Mouse (Mus musculus): ENCODE results near the gene Neurl1b. TPM values are rescaled to one million over a fixed set of nuclear protein-coding genes. Genes with fewer than 3 reads are reported as not detected.

Gene Neurl1b
- 1.1 and 1.4 TPM in 2 replicates for polyA plus RNA-seq (2015; fragmentation: Nextera tagmentation; extraction: Ambion mirVana)

DNA sequence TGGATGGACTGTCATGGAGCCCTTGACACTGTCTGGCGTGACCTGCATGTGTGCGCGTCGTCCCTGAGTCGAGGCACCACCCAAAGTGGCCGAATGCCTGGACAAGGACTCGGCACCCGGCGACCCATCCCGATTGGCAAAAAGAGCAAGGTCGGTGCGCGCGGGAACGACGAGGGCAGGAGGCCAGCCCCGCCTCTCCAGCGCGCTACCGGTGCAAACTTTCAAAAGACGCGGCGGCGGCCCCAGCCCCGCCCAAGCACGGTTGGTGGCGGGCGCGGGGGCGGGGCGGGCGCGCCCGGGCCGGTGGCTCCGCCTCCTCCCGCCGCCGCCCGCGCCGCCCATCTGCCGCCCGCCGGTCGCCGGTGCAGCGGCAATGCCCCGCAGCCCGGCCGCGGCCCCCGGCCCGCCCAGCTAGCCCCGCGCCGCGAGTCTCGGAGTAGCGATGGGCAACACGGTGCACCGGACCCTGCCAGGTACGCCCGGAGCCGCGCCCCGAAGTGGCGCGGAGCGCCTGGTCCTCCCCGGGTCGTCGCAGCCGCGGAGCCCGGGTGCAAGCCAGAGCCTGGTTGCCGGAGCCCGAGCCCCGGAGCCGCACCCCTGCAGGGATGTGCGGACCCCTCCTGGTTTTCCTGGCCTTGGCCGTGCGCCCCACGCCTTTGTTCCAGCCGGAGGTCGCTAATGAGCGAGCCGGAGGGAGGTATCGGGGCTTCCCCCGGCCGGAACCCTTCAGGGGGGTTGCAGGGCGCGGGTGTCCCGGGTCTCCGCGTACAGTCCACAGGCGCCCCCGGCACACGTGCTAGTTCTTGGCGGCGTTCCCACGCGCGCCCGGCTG, at the start of gene Neurl1b:
Gene Neurl1b, plus strand, starts transcription at position 307 of the 832 bp plus-strand sequence.
- H3K36me3 ChIP-seq (ENCODE audit: control insufficient read depth, insufficient read depth, low read length) = no peaks in the 10 kb centered on the region
- peak within 1 kb of the TSS; percentile 97 for H3K4me2 ChIP-seq (replicated peaks; ENCODE audit: low read depth)
- TF ChIP-seq CTCF (IDR thresholded peaks at IDR 0.05; ENCODE audit: low read depth) (no peak), EP300 (optimal IDR thresholded peaks at IDR 0.05) (no peak)
- no peaks in the 10 kb centered on the region for H3K9me3 ChIP-seq (ENCODE audit: control insufficient read depth, low read length)
- ATAC-seq (ENCODE audit: low FRiP score, low TSS enrichment) = peak; percentile 65
- no peaks in the 10 kb centered on the region for H3K27me3 ChIP-seq (ENCODE audit: control insufficient read depth, insufficient read depth, low read length)
- H3K4me1 ChIP-seq (replicated peaks; ENCODE audit: control insufficient read depth, insufficient read depth) = peaks cover 3% of the 10 kb centered on the region; the same call in 1 of the 2 replicates
- peak; percentile 68 for DNase-seq (ENCODE audit: low spot score)
- peak within 1 kb of the TSS; percentile 77 for H3K4me3 ChIP-seq (ENCODE audit: low read depth, low read length)
- H3K27ac ChIP-seq (replicated peaks) = peak within 1 kb of the TSS; percentile 78
- H3K9ac ChIP-seq (ENCODE audit: low read length) = peak within 1 kb of the TSS; percentile 83
- WGBS = 1% methylated on average over 98 of the region's 105 CpGs

DNA sequence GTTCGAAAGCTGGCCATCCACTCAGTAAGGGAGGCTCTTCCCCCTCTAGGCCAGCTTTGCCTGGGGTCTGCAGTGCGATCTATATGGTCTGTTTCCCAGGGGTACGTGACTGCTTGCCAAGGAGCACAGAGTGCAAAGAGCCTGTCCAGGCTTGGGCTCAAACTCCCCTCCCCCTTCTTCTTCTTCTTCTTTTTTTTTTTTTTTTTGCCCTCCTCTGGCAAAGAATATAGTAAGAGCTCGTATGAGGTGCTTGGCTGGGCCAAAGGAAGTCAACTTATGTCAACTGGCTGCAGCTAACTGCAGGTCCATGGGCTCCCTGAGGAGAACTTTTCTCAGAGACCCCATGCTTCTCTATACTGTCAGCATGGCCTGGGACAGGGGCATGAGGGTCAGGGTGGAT, 47.8 kb upstream of the Neurl1b start:
- Histone ChIP-seq H3K27me3 (ENCODE audit: control insufficient read depth, insufficient read depth, low read length) (no peaks in the 10 kb centered on the region), H3K4me2 (replicated peaks; ENCODE audit: low read depth) (no peak overlapping the region), H3K36me3 (ENCODE audit: control insufficient read depth, insufficient read depth, low read length) (no peaks in the 10 kb centered on the region), H3K9ac (ENCODE audit: low read length) (no peak overlapping the region), H3K9me3 (ENCODE audit: control insufficient read depth, low read length) (no peaks in the 10 kb centered on the region), H3K27ac (replicated peaks) (peak overlapping the region; percentile 70), H3K4me3 (ENCODE audit: low read depth, low read length) (no peak overlapping the region), H3K4me1 (replicated peaks; ENCODE audit: control insufficient read depth, insufficient read depth) (peaks cover 19% of the 10 kb centered on the region)
- ATAC-seq (ENCODE audit: low FRiP score, low TSS enrichment) (no peak), DNase-seq (ENCODE audit: low spot score) (no peak)
- 50% methylated on average over 4 of the region's 4 CpGs for WGBS
- TF ChIP-seq CTCF (IDR thresholded peaks at IDR 0.05; ENCODE audit: low read depth) = no peak
- TF ChIP-seq EP300 (optimal IDR thresholded peaks at IDR 0.05) = no peak

DNA sequence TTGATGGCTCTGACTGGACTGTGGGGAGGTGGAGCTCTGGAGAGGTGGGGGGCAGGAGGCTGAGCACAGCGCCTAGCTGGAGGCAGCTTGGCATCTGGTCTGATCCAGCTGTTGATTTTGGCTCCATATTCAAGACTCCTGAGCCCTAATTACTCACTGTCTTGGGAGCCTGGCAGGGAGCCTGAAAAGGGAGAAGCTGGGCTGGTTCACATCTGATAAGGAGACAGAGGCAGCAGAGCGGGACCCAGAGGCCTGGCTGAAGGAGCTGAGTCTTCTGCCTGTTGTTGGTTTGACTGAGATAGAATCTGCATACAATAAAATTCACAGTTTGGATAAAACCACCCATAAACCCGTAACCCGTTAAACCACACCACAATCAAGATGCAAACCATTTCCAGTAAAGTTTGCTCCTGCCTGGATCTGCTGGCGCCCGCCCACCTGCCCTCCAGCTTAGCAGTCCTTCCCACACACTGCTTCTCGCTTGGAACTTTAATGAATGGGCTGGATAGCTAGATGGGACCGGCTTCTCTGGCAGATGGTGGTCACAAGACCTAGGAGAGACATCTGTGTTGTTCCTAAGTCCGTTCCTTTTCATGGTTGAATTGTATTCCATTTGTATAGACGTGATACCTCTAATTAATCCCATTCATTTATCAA, 46.2 kb upstream of the Neurl1b start:
- peak; percentile 61 for DNase-seq (ENCODE audit: low spot score)
- peak overlapping the region; percentile 70 for H3K27ac ChIP-seq (replicated peaks)
- no peaks in the 10 kb centered on the region for H3K27me3 ChIP-seq (ENCODE audit: control insufficient read depth, insufficient read depth, low read length)
- ATAC-seq (ENCODE audit: low FRiP score, low TSS enrichment) = peak; percentile 60; the same call in 1 of the 2 replicates
- H3K9ac ChIP-seq (ENCODE audit: low read length) = no peak overlapping the region
- peaks cover 13% of the 10 kb centered on the region for H3K4me1 ChIP-seq (replicated peaks; ENCODE audit: control insufficient read depth, insufficient read depth)
- 41% methylated on average over 10 of the region's 10 CpGs for WGBS
- no peaks in the 10 kb centered on the region for H3K9me3 ChIP-seq (ENCODE audit: control insufficient read depth, low read length)
- no peak overlapping the region for H3K4me3 ChIP-seq (ENCODE audit: low read depth, low read length)
- no peak overlapping the region for H3K4me2 ChIP-seq (replicated peaks; ENCODE audit: low read depth)
- no peaks in the 10 kb centered on the region for H3K36me3 ChIP-seq (ENCODE audit: control insufficient read depth, insufficient read depth, low read length)
- TF ChIP-seq CTCF (IDR thresholded peaks at IDR 0.05; ENCODE audit: low read depth) (no peak), EP300 (optimal IDR thresholded peaks at IDR 0.05) (no peak)

DNA sequence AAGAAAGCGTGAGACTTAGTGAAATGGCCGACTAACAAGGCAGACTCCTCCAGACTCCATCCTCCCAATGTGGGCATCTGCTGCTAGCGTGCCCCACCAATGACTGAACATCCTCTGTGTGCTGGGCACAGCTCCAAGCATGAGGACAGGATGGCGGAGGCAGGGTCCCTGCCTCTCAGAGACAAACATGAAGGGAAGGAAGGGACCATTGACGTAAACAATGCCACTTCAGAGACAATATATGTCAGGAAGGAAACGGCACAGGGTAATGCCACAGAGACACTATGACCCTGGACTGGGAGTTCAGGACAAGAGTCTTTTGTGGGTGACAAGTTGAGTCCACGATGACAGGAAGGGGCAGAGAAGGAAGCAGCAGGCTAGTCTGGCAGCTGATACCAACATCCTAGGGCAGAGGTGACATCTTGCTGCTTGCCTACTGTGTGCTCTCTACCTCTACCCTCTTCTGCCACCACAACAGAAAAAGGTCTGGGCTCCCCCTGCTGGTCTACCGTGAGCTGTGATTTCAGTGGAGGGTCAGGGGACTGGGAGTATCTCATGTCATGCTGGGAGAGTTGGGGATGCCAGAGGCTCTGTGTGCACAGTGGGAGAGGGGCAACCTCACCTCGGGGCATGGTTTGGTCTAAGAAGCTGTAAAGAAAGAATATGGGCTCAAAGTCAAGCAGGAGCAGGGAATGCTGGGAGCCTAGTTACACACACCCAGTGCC, 43.9 kb upstream of the Neurl1b start:
- 0 out of 2 replicates have a peak, but pooled peaks have one; percentile 13 for ATAC-seq (ENCODE audit: low FRiP score, low TSS enrichment)
- DNase-seq (ENCODE audit: low spot score) = peak; percentile 46
- TF ChIP-seq EP300 (optimal IDR thresholded peaks at IDR 0.05) = no peak
- TF ChIP-seq CTCF (IDR thresholded peaks at IDR 0.05; ENCODE audit: low read depth) = peak; percentile 80
- H3K4me2 ChIP-seq (replicated peaks; ENCODE audit: low read depth) = no peak overlapping the region
- peaks cover 13% of the 10 kb centered on the region for H3K4me1 ChIP-seq (replicated peaks; ENCODE audit: control insufficient read depth, insufficient read depth)
- H3K4me3 ChIP-seq (ENCODE audit: low read depth, low read length) = no peak overlapping the region
- 39% methylated on average over 9 of the region's 9 CpGs for WGBS
- no peaks in the 10 kb centered on the region for H3K36me3 ChIP-seq (ENCODE audit: control insufficient read depth, insufficient read depth, low read length)
- no peak overlapping the region for H3K27ac ChIP-seq (replicated peaks)
- no peaks in the 10 kb centered on the region for H3K27me3 ChIP-seq (ENCODE audit: control insufficient read depth, insufficient read depth, low read length)
- H3K9me3 ChIP-seq (ENCODE audit: control insufficient read depth, low read length) = no peaks in the 10 kb centered on the region
- no peak overlapping the region for H3K9ac ChIP-seq (ENCODE audit: low read length)

DNA sequence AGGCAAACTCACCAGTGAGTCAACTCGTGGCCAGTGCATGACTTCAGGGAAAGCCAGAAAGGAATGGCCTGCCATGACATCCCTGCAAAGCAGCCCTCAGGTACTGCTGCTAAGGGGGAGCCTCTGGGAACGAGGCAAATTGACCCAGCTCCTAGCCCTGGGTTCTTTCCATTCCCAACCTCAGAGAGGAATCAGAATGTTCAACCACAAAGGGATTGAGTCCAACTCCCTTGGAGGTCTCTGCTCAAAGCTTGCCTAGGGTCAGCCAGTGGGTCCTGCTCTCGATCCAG, 43.4 kb upstream of the Neurl1b start:
- Histone ChIP-seq H3K4me2 (replicated peaks; ENCODE audit: low read depth) (no peak overlapping the region), H3K9ac (ENCODE audit: low read length) (no peak overlapping the region), H3K27me3 (ENCODE audit: control insufficient read depth, insufficient read depth, low read length) (no peaks in the 10 kb centered on the region), H3K4me1 (replicated peaks; ENCODE audit: control insufficient read depth, insufficient read depth) (peaks cover 13% of the 10 kb centered on the region), H3K9me3 (ENCODE audit: control insufficient read depth, low read length) (no peaks in the 10 kb centered on the region), H3K36me3 (ENCODE audit: control insufficient read depth, insufficient read depth, low read length) (no peaks in the 10 kb centered on the region), H3K4me3 (ENCODE audit: low read depth, low read length) (no peak overlapping the region), H3K27ac (replicated peaks) (no peak overlapping the region)
- ATAC-seq (ENCODE audit: low FRiP score, low TSS enrichment) (no peak), DNase-seq (ENCODE audit: low spot score) (no peak)
- TF ChIP-seq CTCF (IDR thresholded peaks at IDR 0.05; ENCODE audit: low read depth) (no peak), EP300 (optimal IDR thresholded peaks at IDR 0.05) (no peak)
- WGBS = 40% methylated on average over 3 of the region's 3 CpGs

Measured in stomach, postnatal 0 days (tissue).